Mouse (Mus musculus): ENCODE measurements around the gene Mesp1. TPM values are rescaled to one million over a fixed set of nuclear protein-coding genes. Genes with fewer than 3 reads are reported as not detected.
"Not testable (repeated sequence)": the region's sequence is repeated elsewhere in the genome, so short reads cannot be mapped to it uniquely, and the experiment has no call there.

The Mesp1 gene
- polyA plus RNA-seq, 1 experiment from 2014 or later = 0.17 TPM

GRCm38 (mm10) chr7:79810611-79811506 is 17.3 kb upstream of the Mesp1 start, which contains the start of gene Mesp2:
Gene Mesp2, plus strand, starts transcription at chr7:79810727.
- H3K27me3 ChIP-seq = peaks cover 27% of the 10 kb centered on the region
- no peaks in the 10 kb centered on the region for H3K9me3 ChIP-seq (replicated peaks)
- peak within 1 kb of the TSS; percentile 57 for H3K9ac ChIP-seq
- ATAC-seq (ENCODE audit: low FRiP score) = peak; percentile 72
- peak within 1 kb of the TSS; percentile 37 for H3K4me3 ChIP-seq
- no peak within 1 kb of the TSS for H3K27ac ChIP-seq
- WGBS = 22% methylated on average over 71 of the region's 71 CpGs
- H3K4me2 ChIP-seq (replicated peaks) = peak within 1 kb of the TSS; percentile 60
- H3K4me1 ChIP-seq = peaks cover 9% of the 10 kb centered on the region
- no peaks in the 10 kb centered on the region for H3K36me3 ChIP-seq

GRCm38 (mm10) chr7:79808561-79808960 is 15.0 kb upstream of the Mesp1 start:
- H3K4me3 ChIP-seq = no peak overlapping the region
- H3K27ac ChIP-seq = no peak overlapping the region
- H3K27me3 ChIP-seq = peaks cover 27% of the 10 kb centered on the region
- no peak overlapping the region for H3K9ac ChIP-seq
- no peaks in the 10 kb centered on the region for H3K9me3 ChIP-seq (replicated peaks)
- no peak for ATAC-seq (ENCODE audit: low FRiP score)
- no peaks in the 10 kb centered on the region for H3K36me3 ChIP-seq
- WGBS = 86% methylated on average over 7 of the region's 7 CpGs
- H3K4me1 ChIP-seq = peaks cover 9% of the 10 kb centered on the region
- H3K4me2 ChIP-seq (replicated peaks) = no peak overlapping the region

DNA sequence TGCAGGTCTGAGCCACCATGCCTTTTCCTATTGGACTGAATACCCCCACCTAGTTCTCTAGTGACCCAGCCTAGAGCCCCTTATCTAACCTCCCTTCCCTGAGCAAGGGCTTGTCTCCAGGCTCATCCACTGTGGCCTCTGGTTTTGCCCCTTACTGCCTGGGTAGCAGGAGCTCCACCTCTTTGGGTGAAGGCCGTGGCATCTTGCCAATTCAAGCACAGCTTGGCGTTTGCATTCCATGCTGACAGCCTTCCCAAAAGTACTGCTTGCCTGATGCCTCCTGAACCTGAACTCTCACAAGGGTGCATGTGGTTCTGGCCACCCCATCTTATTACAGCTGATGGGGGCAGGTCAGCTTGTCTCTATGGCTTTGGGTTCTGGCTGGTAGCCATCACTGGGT is 10.3 kb upstream of the Mesp1 start:
- no peak overlapping the region for H3K27ac ChIP-seq
- WGBS = 76% methylated on average over 2 of the region's 2 CpGs
- no peak for ATAC-seq (ENCODE audit: low FRiP score)
- H3K27me3 ChIP-seq = peaks cover 2% of the 10 kb centered on the region; the same call in 1 of the 2 replicates
- H3K36me3 ChIP-seq = no peaks in the 10 kb centered on the region
- no peak overlapping the region for H3K9ac ChIP-seq
- no peak overlapping the region for H3K4me2 ChIP-seq (replicated peaks)
- H3K4me1 ChIP-seq = no peaks in the 10 kb centered on the region
- H3K9me3 ChIP-seq (replicated peaks) = no peaks in the 10 kb centered on the region
- no peak overlapping the region for H3K4me3 ChIP-seq

DNA sequence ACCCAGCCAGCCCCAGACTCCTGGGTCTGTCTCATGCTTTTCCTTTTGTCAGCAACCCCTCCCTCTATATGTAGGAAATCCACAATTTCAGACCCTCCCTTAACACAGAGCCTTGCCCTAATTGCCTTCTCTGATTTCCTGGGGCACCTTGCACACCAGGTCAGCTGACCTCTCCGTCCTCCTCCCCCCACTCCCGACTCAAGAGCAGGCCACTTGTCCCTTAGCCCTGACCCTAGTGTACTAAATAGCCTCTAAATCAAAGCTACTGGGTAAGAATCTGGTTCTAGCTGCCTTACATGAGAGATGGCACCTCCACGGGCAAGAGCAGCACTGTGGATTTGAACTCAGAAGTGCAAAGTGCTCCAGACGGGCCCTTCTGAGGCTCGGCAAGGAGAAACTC is 8.4 kb upstream of the Mesp1 start:
- H3K36me3 ChIP-seq = no peaks in the 10 kb centered on the region
- no peak overlapping the region for H3K27ac ChIP-seq
- H3K27me3 ChIP-seq = peaks cover 4% of the 10 kb centered on the region; the same call in 1 of the 2 replicates
- 66% methylated on average over 5 of the region's 5 CpGs for WGBS
- no peaks in the 10 kb centered on the region for H3K4me1 ChIP-seq
- no peak overlapping the region; the same call in 1 of the 2 replicates for H3K9ac ChIP-seq
- no peaks in the 10 kb centered on the region for H3K9me3 ChIP-seq (replicated peaks)
- H3K4me3 ChIP-seq = no peak overlapping the region
- no peak overlapping the region for H3K4me2 ChIP-seq (replicated peaks)
- ATAC-seq (ENCODE audit: low FRiP score) = no peak

GRCm38 (mm10) chr7:79801391-79801790 is 7.8 kb upstream of the Mesp1 start:
- Histone ChIP-seq H3K4me3 (no peak overlapping the region), H3K4me2 (replicated peaks) (no peak overlapping the region), H3K36me3 (no peaks in the 10 kb centered on the region), H3K27me3 (peaks cover 5% of the 10 kb centered on the region; the same call in 1 of the 2 replicates), H3K9me3 (replicated peaks) (no peaks in the 10 kb centered on the region), H3K4me1 (no peaks in the 10 kb centered on the region), H3K27ac (no peak overlapping the region), H3K9ac (no peak overlapping the region; the same call in 1 of the 2 replicates)
- 78% methylated on average over 11 of the region's 11 CpGs for WGBS
- ATAC-seq (ENCODE audit: low FRiP score) = no peak

GRCm38 (mm10) chr7:79800336-79800735 is 6.7 kb upstream of the Mesp1 start:
- Histone ChIP-seq H3K9ac (no peak overlapping the region), H3K4me3 (no peak overlapping the region), H3K27ac (no peak overlapping the region), H3K36me3 (no peaks in the 10 kb centered on the region), H3K4me2 (replicated peaks) (no peak overlapping the region), H3K4me1 (no peaks in the 10 kb centered on the region), H3K27me3 (peaks cover 12% of the 10 kb centered on the region; the same call in 1 of the 2 replicates), H3K9me3 (replicated peaks) (no peaks in the 10 kb centered on the region)
- ATAC-seq (ENCODE audit: low FRiP score) = no peak
- WGBS = 87% methylated on average over 4 of the region's 4 CpGs

- no peak for ATAC-seq (ENCODE audit: low FRiP score)
- Histone ChIP-seq H3K4me2 (replicated peaks) (no peak overlapping the region), H3K27ac (no peak overlapping the region), H3K4me3 (no peak overlapping the region), H3K9me3 (replicated peaks) (no peaks in the 10 kb centered on the region), H3K4me1 (no peaks in the 10 kb centered on the region), H3K9ac (no peak overlapping the region), H3K36me3 (no peaks in the 10 kb centered on the region), H3K27me3 (peaks cover 20% of the 10 kb centered on the region)
- 73% methylated on average over 6 of the region's 6 CpGs for WGBS
These were observed 5.9 kb upstream of the Mesp1 start for GRCm38 (mm10) chr7:79799506-79799905.

GRCm38 (mm10) chr7:79799048-79799447 is 5.5 kb upstream of the Mesp1 start:
- Histone ChIP-seq H3K27me3 (peaks cover 25% of the 10 kb centered on the region), H3K9ac (no peak overlapping the region), H3K9me3 (replicated peaks) (no peaks in the 10 kb centered on the region), H3K27ac (no peak overlapping the region), H3K4me3 (no peak overlapping the region), H3K4me2 (replicated peaks) (no peak overlapping the region), H3K36me3 (no peaks in the 10 kb centered on the region), H3K4me1 (no peaks in the 10 kb centered on the region)
- no peak for ATAC-seq (ENCODE audit: low FRiP score)
- 6% methylated on average over 8 of the region's 8 CpGs for WGBS

GRCm38 (mm10) chr7:79798606-79799005 is 5.0 kb upstream of the Mesp1 start:
- no peaks in the 10 kb centered on the region for H3K36me3 ChIP-seq

DNA sequence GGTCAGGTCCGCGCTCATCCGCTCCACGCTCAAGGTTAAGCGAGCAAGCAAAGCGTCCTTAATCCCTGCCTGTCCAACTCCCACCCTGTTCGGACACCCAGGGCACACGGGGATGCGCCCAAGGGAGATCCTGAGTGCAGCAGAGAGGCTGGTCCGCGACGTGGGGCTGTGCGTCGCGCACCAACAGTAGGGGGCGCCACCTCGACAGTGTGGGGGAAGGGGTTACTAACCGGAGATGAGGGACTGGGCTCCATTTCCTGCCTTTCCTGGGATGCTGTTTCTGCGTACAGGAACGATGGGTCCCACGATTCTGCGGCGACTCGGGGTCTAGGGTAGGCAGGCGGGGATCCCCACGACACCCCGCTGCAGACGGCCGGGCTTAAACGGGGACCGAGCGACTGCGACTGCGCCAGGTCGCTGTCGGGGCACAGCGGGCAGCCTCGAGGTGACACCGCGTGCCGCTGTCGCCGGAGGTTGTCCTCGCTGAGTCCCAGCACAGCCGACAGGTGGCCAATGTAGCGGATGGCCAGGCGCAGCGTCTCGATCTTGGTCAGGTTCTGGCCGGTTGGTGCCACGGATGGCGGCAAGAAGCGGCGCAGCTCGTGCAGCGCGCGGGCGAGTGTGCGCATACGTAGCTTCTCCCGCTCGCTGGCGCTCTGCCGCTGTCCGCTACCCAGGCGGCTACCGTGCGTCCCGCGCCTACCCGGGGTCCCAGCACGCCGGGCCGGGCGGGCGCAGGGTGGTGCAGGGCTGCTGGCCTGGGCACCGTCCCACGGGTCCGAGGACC is 760 bp downstream of the Mesp1 start:
- peak; percentile 33; the same call in 1 of the 2 replicates for ATAC-seq (ENCODE audit: low FRiP score)
- no peaks in the 10 kb centered on the region for H3K36me3 ChIP-seq
- H3K9ac ChIP-seq = peak overlapping the region; percentile 33; the same call in 1 of the 2 replicates
- peak overlapping the region; percentile 66 for H3K4me2 ChIP-seq (replicated peaks)
- peaks cover 74% of the 10 kb centered on the region for H3K27me3 ChIP-seq
- peak overlapping the region; percentile 40 for H3K4me3 ChIP-seq
- 3% methylated on average over 80 of the region's 80 CpGs for WGBS
- peaks cover 15% of the 10 kb centered on the region for H3K4me1 ChIP-seq
- H3K9me3 ChIP-seq (replicated peaks) = no peaks in the 10 kb centered on the region
- H3K27ac ChIP-seq = no peak overlapping the region

More at GRCm38 (mm10) chr7:79798606-79799005, 5.0 kb upstream of the Mesp1 start:
- WGBS = 34% methylated on average over 5 of the region's 5 CpGs
- Histone ChIP-seq H3K4me1 (no peaks in the 10 kb centered on the region), H3K4me3 (no peak overlapping the region), H3K9ac (no peak overlapping the region), H3K4me2 (replicated peaks) (no peak overlapping the region), H3K9me3 (replicated peaks) (no peaks in the 10 kb centered on the region), H3K27ac (no peak overlapping the region), H3K27me3 (peaks cover 30% of the 10 kb centered on the region)
- ATAC-seq (ENCODE audit: low FRiP score) = no peak

- not testable (repeated sequence) for H3K4me3 ChIP-seq; H3K4me2 ChIP-seq (replicated peaks); H3K9ac ChIP-seq; H3K27ac ChIP-seq; H3K9me3 ChIP-seq (replicated peaks); H3K36me3 ChIP-seq; ATAC-seq (ENCODE audit: low FRiP score)
- WGBS = 43% methylated on average over 2 of the region's 2 CpGs
- peaks cover 77% of the 10 kb centered on the region for H3K27me3 ChIP-seq
- H3K4me1 ChIP-seq = peaks cover 15% of the 10 kb centered on the region
These were observed 3.8 kb downstream of the Mesp1 start for GRCm38 (mm10) chr7:79789812-79790211.

DNA sequence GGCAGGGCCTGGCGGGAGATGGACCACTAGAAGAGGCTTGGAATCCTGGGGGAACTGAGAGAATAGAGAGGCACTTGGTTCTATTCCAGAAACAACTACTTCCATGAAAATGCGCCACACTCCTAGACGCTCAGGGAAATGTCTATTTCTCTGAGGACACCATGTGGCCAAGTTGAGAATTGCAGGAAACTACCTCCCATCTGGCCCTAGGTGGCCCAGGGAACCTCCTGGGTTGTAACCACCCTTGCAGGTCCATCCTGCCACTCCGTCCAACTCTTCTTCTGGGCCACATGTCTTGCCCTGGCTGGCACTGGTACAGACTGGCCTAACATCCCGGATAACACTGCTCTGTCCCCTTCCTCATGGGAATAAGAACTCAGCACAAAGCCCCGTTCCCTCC is 7.3 kb downstream of the Mesp1 start:
- no peak overlapping the region for H3K9ac ChIP-seq
- WGBS = 23% methylated on average over 6 of the region's 6 CpGs
- peaks cover 3% of the 10 kb centered on the region for H3K4me1 ChIP-seq
- ATAC-seq (ENCODE audit: low FRiP score) = 0 out of 2 replicates have a peak, but pooled peaks have one; percentile 52
- no peaks in the 10 kb centered on the region for H3K36me3 ChIP-seq
- no peaks in the 10 kb centered on the region for H3K9me3 ChIP-seq (replicated peaks)
- H3K4me3 ChIP-seq = no peak overlapping the region
- no peak overlapping the region for H3K27ac ChIP-seq
- no peak overlapping the region for H3K4me2 ChIP-seq (replicated peaks)
- peaks cover 41% of the 10 kb centered on the region for H3K27me3 ChIP-seq
